Mouse (Mus musculus) c-Kit-positive CD71-negative TER-119-negative erythroid progenitor cells, embryonic 14.5 days (primary cell): ENCODE results near the gene Gm2163.
"Not testable (repeated sequence)": the region's sequence is repeated elsewhere in the genome, so short reads cannot be mapped to it uniquely, and the experiment has no call there.

Experiments
- DNase-seq: peaks from one replicate; pipeline ENCODE4 v3.0.0-alpha.2; 2013; ENCODE audit warnings: low read depth

The Gm2163 gene

GRCm38 (mm10) chr4:42466452-42466851, at the start of gene Gm2163:
TSS of gene Gm2163 (plus strand) at chr4:42466752.
- DNase-seq, result not testable (repeated sequence)

- not testable (repeated sequence) for DNase-seq
Observed at GRCm38 (mm10) chr4:42439078-42439477, 27.5 kb upstream of the Gm2163 start, which contains the start of gene Gm21586. TSS of gene Gm21586 (plus strand) at chr4:42439378.

GRCm38 (mm10) chr4:42528075-42528474, 61.5 kb downstream of the Gm2163 start, which contains the start of gene Fam205a2:
TSS of gene Fam205a2 (minus strand) at chr4:42528175.
- DNase-seq, result not testable (repeated sequence)

- DNase-seq, result not testable (repeated sequence)
Observed at GRCm38 (mm10) chr4:42611895-42612294, 145.3 kb downstream of the Gm2163 start, which contains the start of gene Gm10591. TSS of gene Gm10591 (plus strand) at chr4:42612195.

GRCm38 (mm10) chr4:42629419-42629818, 162.9 kb downstream of the Gm2163 start, which contains the start of gene Gm2564:
TSS of gene Gm2564 (plus strand) at chr4:42629719.
- not testable (repeated sequence) for DNase-seq
